Mouse (Mus musculus) liver, embryonic 14.5 days (tissue): ENCODE measurements around the gene Supt5.

Experiments used
- CTCF ChIP-seq: IDR thresholded peaks from 2 replicates; pipeline ENCODE4 v1.5.1; 2016; ENCODE audit warnings: antibody characterized with exemption, low read depth, control low read depth
- EP300 ChIP-seq: IDR thresholded peaks from 2 replicates; pipeline ENCODE4 v1.6.1; 2016; ENCODE audit warnings: antibody characterized with exemption, low read depth

DNA sequence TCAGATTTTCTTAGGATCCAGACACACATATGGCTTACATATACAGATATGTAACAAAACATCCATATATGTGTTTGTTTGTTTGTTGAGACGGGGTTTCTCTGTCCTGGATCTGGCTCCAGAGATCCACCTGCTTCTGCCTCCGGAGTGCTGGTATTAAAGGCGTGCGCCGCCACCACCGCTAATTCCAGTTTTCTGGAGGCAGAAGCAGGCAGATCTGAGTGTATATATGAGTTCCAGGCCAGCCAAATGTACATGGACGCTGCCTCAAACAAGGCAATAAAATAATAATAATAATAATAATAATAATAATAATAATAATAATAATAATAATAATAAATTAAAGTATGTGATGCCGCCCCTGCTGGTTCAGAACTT, 61.3 kb downstream of the Supt5 start:
- TF ChIP-seq CTCF (no peak), EP300 (no peak)
